9 mouse cellular contexts compared by ENCODE assay signal in genomic region chr10:83995913-83996312, GRCm38 (mm10).
DNase-seq lines count a peak whose midpoint lies in the region; ATAC-seq lines count a peak whose summit lies in the region.
"Had no signal": no experiment of that assay in that cellular context is flagged by ENCODE, and none has a peak within 500 bp of the region (broad histone marks: within the 10 kb centered on the region; RNA-seq: fewer than 3 reads in every experiment).

No protein-coding gene starts in this region.

- H3K4me2 ChIP-seq in hindbrain, embryonic 14.5 days (replicated peaks), result no peak overlapping the region
- no peak overlapping the region for H3K4me2 ChIP-seq in kidney, embryonic 16.5 days (replicated peaks; ENCODE audit: low read depth, low read length)

- 69% methylated on average over 4 of the region's 4 CpGs for WGBS in hindbrain, embryonic 10.5 days
- 76% methylated on average over 4 of the region's 4 CpGs for whole genome bisulfite sequencing in hindbrain, embryonic 14.5 days
- WGBS in kidney, embryonic 16.5 days, result 52% methylated on average over 4 of the region's 4 CpGs
- 78% methylated on average over 4 of the region's 4 CpGs for WGBS in midbrain, embryonic 10.5 days

- no peak overlapping the region for H3K4me3 ChIP-seq in hindbrain, embryonic 10.5 days
- no peak overlapping the region for H3K4me3 ChIP-seq in hindbrain, embryonic 14.5 days (replicated peaks; ENCODE audit: low read length)
- no peak overlapping the region for H3K4me3 ChIP-seq in kidney, embryonic 16.5 days (ENCODE audit: low read length)
- H3K4me3 ChIP-seq in midbrain, embryonic 10.5 days, result no peak overlapping the region
- H3K4me3 ChIP-seq: myocyte had no signal

- DNase-seq in hindbrain, embryonic 10.5 days (ENCODE audit: low spot score), result no peak
- DNase-seq in hindbrain, embryonic 14.5 days (ENCODE audit: low spot score), result no peak
- DNase-seq in gastrocnemius, postnatal 4 days (ENCODE audit: low spot score in 2 of 2), result peak; percentile 54 to 85
- DNase-seq in frontal cortex, postnatal 14 days (ENCODE audit: low spot score in 2 of 2), result no peak
- no peak for DNase-seq in layer of hippocampus, postnatal 36 days
- DNase-seq in midbrain, embryonic 10.5 days (ENCODE audit: low spot score), result no peak

- peaks cover 13% of the 10 kb centered on the region; the same call in 1 of the 2 replicates for H3K4me1 ChIP-seq in hindbrain, embryonic 10.5 days (replicated peaks)
- no peaks in the 10 kb centered on the region; the same call in 1 of the 2 replicates for H3K4me1 ChIP-seq in hindbrain, embryonic 14.5 days (replicated peaks; ENCODE audit: control insufficient read depth, insufficient read depth, low read length)
- peaks cover 14% of the 10 kb centered on the region for H3K4me1 ChIP-seq in kidney, embryonic 16.5 days (ENCODE audit: insufficient read depth, low read length)
- no peaks in the 10 kb centered on the region for H3K4me1 ChIP-seq in midbrain, embryonic 10.5 days

- H3K27ac ChIP-seq in hindbrain, embryonic 10.5 days, result peak overlapping the region; percentile 57
- no peak overlapping the region for H3K27ac ChIP-seq in hindbrain, embryonic 14.5 days
- peak overlapping the region; percentile 44; the same call in 1 of the 2 replicates for H3K27ac ChIP-seq in kidney, embryonic 16.5 days (ENCODE audit: low read length)
- no peak overlapping the region for H3K27ac ChIP-seq in midbrain, embryonic 10.5 days (replicated peaks)

- no peak overlapping the region for H3K9ac ChIP-seq in hindbrain, embryonic 14.5 days
- H3K9ac ChIP-seq in kidney, embryonic 16.5 days (replicated peaks; ENCODE audit: low read length), result no peak overlapping the region

- H3K9me3 ChIP-seq in hindbrain, embryonic 10.5 days, result no peaks in the 10 kb centered on the region
- H3K9me3 ChIP-seq in hindbrain, embryonic 14.5 days (ENCODE audit: control insufficient read depth, low read length), result no peaks in the 10 kb centered on the region
- H3K9me3 ChIP-seq in kidney, embryonic 16.5 days (ENCODE audit: low read length), result no peaks in the 10 kb centered on the region
- H3K9me3 ChIP-seq in midbrain, embryonic 10.5 days (replicated peaks), result no peaks in the 10 kb centered on the region

- H3K36me3 ChIP-seq in hindbrain, embryonic 10.5 days, result no peaks in the 10 kb centered on the region
- no peaks in the 10 kb centered on the region for H3K36me3 ChIP-seq in hindbrain, embryonic 14.5 days (replicated peaks; ENCODE audit: control insufficient read depth, insufficient read depth)
- no peaks in the 10 kb centered on the region for H3K36me3 ChIP-seq in kidney, embryonic 16.5 days (ENCODE audit: insufficient read depth, low read length)
- H3K36me3 ChIP-seq in midbrain, embryonic 10.5 days, result no peaks in the 10 kb centered on the region

- ATAC-seq in hindbrain, embryonic 14.5 days (ENCODE audit: low FRiP score), result no peak
- ATAC-seq in kidney, embryonic 16.5 days (ENCODE audit: low FRiP score, low TSS enrichment), result peak; percentile 66
- ATAC-seq in megakaryocyte progenitor cell, adult 5-6 weeks (replicated peaks; ENCODE audit: poor library complexity), result peak; percentile 60

- H3K27me3 ChIP-seq in hindbrain, embryonic 10.5 days (ENCODE audit: insufficient read depth, poor library complexity, severe bottlenecking), result no peaks in the 10 kb centered on the region
- H3K27me3 ChIP-seq in hindbrain, embryonic 14.5 days (ENCODE audit: control insufficient read depth, insufficient read depth, low read length), result no peaks in the 10 kb centered on the region
- H3K27me3 ChIP-seq in kidney, embryonic 16.5 days (ENCODE audit: insufficient read depth, low read length), result no peaks in the 10 kb centered on the region
- no peaks in the 10 kb centered on the region for H3K27me3 ChIP-seq in midbrain, embryonic 10.5 days (ENCODE audit: low read depth, poor library complexity, severe bottlenecking)

Comparison
In these comparisons a context has a peak if more than half of its experiments do, and no peak if none do; other contexts are left out.
1. H3K27ac ChIP-seq: peak in hindbrain, embryonic 10.5 days (single experiment) and kidney, embryonic 16.5 days (single experiment); none in hindbrain, embryonic 14.5 days (single experiment) and midbrain, embryonic 10.5 days (single experiment).
2. DNase-seq: peak in gastrocnemius, postnatal 4 days (2 of 2); none in hindbrain, embryonic 10.5 days (single experiment), hindbrain, embryonic 14.5 days (single experiment), frontal cortex, postnatal 14 days (0 of 2), layer of hippocampus, postnatal 36 days (0 of 2) and midbrain, embryonic 10.5 days (single experiment).